Mouse (Mus musculus) central nervous system, embryonic 11.5 days (tissue): ENCODE results near the gene Shisal2a. TPM values are rescaled to one million over a fixed set of nuclear protein-coding genes. Genes with fewer than 3 reads are reported as not detected.

Experiments
- polyA plus RNA-seq: library from polyadenylated mRNA; depleted of rRNA; stranded (reverse); fragments of >200 nt; gene quantifications from 2 replicates; pipeline ENCODE4 v1.2.3, GENCODE M21; 2012; rRNA removed

Shisal2a gene
- 2.7 and 6.2 TPM in 2 replicates for polyA plus RNA-seq

DNA sequence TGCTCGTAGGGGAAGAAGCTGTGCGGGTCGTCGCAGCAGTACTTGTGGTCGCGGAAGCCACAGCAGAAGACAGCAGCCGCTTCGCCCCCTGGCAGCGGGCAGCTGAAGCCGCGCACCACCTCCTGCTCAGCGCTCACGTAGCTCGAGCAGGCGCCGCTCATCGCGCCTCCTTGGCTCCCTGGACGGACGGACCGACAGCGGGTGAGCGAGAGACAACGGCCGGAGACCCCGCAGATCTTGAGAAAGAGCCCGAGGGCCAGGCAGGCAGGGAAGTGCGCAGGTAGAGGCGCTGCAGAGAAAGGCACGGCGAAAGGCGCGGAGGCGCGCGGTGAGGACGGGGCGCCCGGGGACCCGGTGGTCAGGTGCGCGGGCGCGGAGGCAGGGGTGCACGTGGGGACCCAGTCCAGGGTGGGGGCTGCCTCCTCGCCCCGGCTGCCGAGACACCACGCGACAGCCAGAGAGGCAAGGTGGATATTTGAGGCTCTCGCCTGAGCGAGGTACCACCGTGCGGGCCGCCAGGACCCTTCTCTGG is at the start of gene Shisal2a:
Gene Shisal2a, minus strand, starts transcription at position 167 of the 532 bp plus-strand sequence.

DNA sequence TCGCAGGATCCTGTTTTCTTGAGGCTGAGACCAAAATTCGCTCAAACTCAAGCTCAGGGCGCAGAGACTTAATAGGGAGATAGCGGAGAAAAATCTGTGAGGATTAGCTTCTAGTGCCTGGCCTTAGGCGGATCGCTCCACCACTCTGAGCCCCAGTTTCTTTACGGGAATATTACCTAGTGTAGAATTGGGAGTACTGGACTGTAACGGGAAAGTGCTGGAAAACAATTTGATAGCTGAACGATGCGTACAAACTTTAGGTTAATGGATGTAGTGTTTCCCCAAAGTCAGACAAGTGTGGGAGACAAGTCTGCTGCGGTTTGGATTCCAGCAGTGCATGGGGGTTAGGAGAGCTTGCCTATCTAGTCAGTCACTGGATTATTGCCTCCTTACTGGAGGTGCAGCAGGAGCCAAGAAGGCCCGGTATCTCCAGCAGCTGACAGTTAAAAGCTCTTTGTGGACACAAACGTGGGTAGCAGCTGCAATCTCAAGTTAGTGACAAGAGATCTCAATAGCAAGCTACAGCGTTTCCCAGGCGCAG is 23.8 kb upstream of the Shisal2a start, which contains the start of gene Gpx7:
Gene Gpx7, minus strand, starts transcription at position 101 of the 541 bp plus-strand sequence.

DNA sequence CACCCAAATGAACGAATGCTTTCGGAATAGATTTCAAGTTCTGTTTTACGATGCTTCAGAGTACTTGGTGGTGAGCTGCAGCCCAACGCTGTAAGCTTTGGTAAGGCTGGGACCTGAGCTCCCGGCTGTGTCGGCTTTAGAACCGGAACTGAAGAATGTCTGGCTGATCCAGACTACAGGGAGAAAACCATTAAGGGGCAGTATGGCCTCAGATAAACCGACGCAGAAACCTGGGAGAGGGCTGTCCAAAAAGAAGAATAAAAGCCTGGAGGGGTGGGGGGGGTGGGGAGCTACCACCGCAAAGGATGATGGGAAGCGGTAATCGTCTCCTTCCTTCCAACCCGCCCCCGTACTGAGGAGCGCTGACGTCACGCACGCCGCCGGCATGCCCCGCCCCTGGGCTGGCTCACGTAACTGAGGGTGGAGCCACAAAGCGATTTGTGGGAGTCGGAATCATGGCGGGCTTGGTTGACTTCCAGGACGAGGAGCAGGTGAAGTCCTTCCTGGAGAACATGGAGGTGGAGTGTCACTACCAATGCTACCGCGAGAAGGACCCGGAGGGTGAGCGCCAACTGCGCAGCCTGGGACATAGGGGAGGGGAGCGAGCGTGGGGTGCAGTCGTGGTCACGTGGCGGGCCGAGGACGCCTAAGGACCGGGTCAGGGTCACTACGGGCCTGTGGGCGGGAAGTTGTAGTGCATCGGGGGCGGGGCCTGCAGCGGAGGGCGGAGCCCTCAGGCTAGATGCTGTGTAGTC is 55.2 kb downstream of the Shisal2a start, which contains the start of gene Coa7:
Gene Coa7, plus strand, starts transcription at position 411 of the 755 bp plus-strand sequence.

Other genes starting within 250 kb of the Shisal2a start
- gene Scp2, start 238.4 kb downstream of the Shisal2a start, polyA plus RNA-seq = 157 and 327 TPM in 2 replicates
- 23.3 and 29.7 TPM in 2 replicates for gene Echdc2, start 217.9 kb downstream of the Shisal2a start, polyA plus RNA-seq
- gene Zyg11a, start 165.3 kb downstream of the Shisal2a start, polyA plus RNA-seq = 0.02 and 0.15 TPM in 2 replicates
- gene Zyg11b, start 82.3 kb downstream of the Shisal2a start, polyA plus RNA-seq = 20.2 and 26.9 TPM in 2 replicates
- 27.0 and 62.0 TPM in 2 replicates for gene Coa7, start 55.2 kb downstream of the Shisal2a start, polyA plus RNA-seq
- gene Gpx7, start 23.6 kb upstream of the Shisal2a start, polyA plus RNA-seq = 21.0 and 40.0 TPM in 2 replicates
- gene Tut4, start 76.1 kb upstream of the Shisal2a start, polyA plus RNA-seq = 146 and 228 TPM in 2 replicates
- gene Prpf38a, start 196.0 kb upstream of the Shisal2a start, polyA plus RNA-seq = 80.9 and 118 TPM in 2 replicates
- gene Orc1, start 196.1 kb upstream of the Shisal2a start, polyA plus RNA-seq = 9.4 and 10.5 TPM in 2 replicates
- 42.4 and 62.6 TPM in 2 replicates for gene Cc2d1b, start 236.6 kb upstream of the Shisal2a start, polyA plus RNA-seq